Mouse (Mus musculus): ENCODE data around the gene Vhl. TPM values are rescaled to one million over a fixed set of nuclear protein-coding genes. Genes with fewer than 3 reads are reported as not detected.
A peak's percentile ranks its signal among the peaks of the same experiment; 100 is the strongest.

Gene Vhl
- polyA plus RNA-seq, 1 experiment from 2014 or later: 43.4 TPM

DNA sequence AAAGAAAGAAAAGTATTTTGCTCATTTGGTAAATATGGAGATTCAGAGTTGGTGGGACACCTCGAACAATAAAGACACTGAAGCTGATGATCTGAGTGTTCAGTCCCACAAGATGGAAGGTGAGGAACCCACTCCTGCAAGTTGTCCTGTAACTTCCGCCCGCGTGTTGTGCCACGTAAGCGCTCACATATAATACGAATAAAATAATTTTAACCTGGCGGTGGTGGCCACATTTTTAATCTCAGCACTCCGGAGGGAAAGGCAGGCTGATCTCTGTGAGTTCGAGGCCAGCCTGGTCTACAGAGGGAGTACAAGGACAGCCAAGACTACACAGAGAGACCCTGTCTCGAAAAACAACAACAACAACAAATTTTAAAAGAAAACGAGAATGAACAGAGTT, 19.8 kb upstream of the Vhl start:
- H3K9me3 ChIP-seq (replicated peaks): no peaks in the 10 kb centered on the region
- 0 out of 2 replicates have a peak, but pooled peaks cover 5% of the 10 kb centered on the region for H3K36me3 ChIP-seq
- H3K27me3 ChIP-seq: no peaks in the 10 kb centered on the region
- H3K4me2 ChIP-seq (replicated peaks): peak overlapping the region; percentile 61
- no peak for ATAC-seq (ENCODE audit: insufficient number of reproducible peaks, low FRiP score, low TSS enrichment, low read depth)
- peak overlapping the region; percentile 87; the same call in 1 of the 2 replicates for H3K9ac ChIP-seq
- peak overlapping the region; percentile 71; the same call in 1 of the 2 replicates for H3K27ac ChIP-seq (replicated peaks)
- peak overlapping the region; percentile 93 for H3K4me3 ChIP-seq (replicated peaks)
- H3K4me1 ChIP-seq: peaks cover 17% of the 10 kb centered on the region
- 47% methylated on average over 12 of the region's 12 CpGs for WGBS

DNA sequence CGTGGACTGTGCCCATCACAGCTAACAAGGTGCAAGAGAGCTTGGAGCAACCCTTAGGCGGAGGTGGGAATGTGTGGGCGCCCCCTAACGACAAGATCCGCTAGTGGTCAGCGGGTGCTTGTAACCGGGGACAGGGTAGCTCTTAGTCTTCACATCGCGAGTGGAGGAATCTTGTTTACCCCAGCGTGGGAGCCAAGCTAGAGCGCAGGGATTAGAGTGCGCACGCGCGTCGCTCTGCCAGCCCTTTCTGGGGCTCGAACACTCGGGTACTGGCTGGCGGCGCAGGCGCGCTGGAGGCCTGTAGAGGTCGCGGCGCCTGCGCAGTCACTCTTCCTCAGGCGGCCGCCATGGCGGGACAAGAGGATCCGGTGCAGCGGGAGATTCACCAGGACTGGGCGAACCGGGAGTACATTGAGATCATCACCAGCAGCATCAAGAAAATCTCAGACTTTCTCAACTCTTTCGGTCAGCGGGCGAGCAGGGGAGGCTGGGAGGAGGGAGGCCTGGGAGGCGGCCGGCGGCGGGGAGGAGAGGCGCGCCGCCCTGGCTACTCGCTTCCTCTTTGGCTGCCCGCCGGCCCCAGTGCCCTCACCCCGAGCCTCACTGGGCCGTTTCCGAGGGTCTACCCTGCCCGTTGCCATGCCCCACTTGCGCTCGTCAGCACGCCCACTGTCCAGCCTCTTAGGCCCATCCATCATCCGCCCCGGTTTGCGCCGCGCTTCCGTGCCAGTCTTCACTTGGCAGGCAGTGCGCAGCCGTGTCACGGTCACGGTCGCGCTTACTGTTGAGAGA, 19.1 kb upstream of the Vhl start, which contains the start of gene Brk1:
TSS of gene Brk1 (plus strand) at position 341 of the 792 bp plus-strand sequence.
- no peaks in the 10 kb centered on the region for H3K27me3 ChIP-seq
- under 1% methylated on average over 63 of the region's 65 CpGs for WGBS
- 0 out of 2 replicates have a peak, but pooled peaks cover 5% of the 10 kb centered on the region for H3K36me3 ChIP-seq
- H3K27ac ChIP-seq (replicated peaks): peak within 1 kb of the TSS; percentile 85; the same call in 1 of the 2 replicates
- H3K4me1 ChIP-seq: peaks cover 17% of the 10 kb centered on the region
- H3K4me2 ChIP-seq (replicated peaks): peak within 1 kb of the TSS; percentile 61
- H3K9ac ChIP-seq: peak within 1 kb of the TSS; percentile 87
- H3K9me3 ChIP-seq (replicated peaks): no peaks in the 10 kb centered on the region
- peak within 1 kb of the TSS; percentile 93 for H3K4me3 ChIP-seq (replicated peaks)
- ATAC-seq (ENCODE audit: insufficient number of reproducible peaks, low FRiP score, low TSS enrichment, low read depth): peak; percentile 89

DNA sequence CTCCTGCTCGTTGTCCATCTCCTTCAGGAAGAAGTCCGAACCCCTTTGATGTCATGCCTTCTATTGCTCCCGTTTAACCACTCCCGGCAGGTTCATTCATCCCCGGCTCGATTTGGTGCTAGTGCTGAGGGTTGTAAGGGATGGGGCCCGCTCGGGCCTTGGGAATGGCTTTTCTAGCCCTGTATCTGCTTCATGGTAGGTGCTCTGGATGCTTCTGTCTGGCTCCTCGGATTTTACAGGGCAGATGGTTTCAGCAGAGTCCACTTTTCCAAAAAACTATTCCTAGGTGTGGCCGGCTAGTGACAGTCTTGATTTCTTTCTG, 18.6 kb upstream of the Vhl start:
- H3K4me2 ChIP-seq (replicated peaks): peak overlapping the region; percentile 61
- H3K9ac ChIP-seq: peak overlapping the region; percentile 87
- peaks cover 17% of the 10 kb centered on the region for H3K4me1 ChIP-seq
- 0 out of 2 replicates have a peak, but pooled peaks cover 6% of the 10 kb centered on the region for H3K36me3 ChIP-seq
- H3K4me3 ChIP-seq (replicated peaks): peak overlapping the region; percentile 93
- peak; percentile 3; the same call in 1 of the 2 replicates for ATAC-seq (ENCODE audit: insufficient number of reproducible peaks, low FRiP score, low TSS enrichment, low read depth)
- H3K27ac ChIP-seq (replicated peaks): peak overlapping the region; percentile 85; the same call in 1 of the 2 replicates
- WGBS: 5% methylated on average over 10 of the region's 10 CpGs
- H3K9me3 ChIP-seq (replicated peaks): no peaks in the 10 kb centered on the region
- H3K27me3 ChIP-seq: no peaks in the 10 kb centered on the region

DNA sequence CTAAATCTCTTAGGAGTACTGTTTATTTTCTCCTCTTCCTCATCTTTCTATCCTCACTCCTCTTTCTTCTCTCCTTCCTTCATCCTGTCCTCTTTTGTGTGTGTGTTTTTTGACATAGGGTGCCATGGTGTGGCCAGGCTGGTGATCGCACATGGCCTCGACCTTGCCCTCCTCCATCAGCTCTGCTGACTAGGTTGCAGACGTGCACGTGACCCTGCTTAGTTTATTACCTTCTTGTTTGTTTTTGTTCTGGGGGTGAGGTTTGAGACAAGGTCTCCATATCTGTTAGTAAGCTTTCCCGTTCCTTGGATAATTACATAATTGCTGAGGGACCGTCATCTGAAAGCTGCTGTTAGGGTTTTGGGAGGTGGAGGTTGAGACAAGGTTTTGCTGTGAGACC, 14.9 kb upstream of the Vhl start:
- 66% methylated on average over 6 of the region's 6 CpGs for WGBS
- Histone ChIP-seq H3K36me3 (peaks cover 22% of the 10 kb centered on the region), H3K9ac (no peak overlapping the region), H3K4me1 (peaks cover 17% of the 10 kb centered on the region), H3K9me3 (replicated peaks) (no peaks in the 10 kb centered on the region), H3K4me3 (replicated peaks) (no peak overlapping the region), H3K27ac (replicated peaks) (no peak overlapping the region), H3K4me2 (replicated peaks) (no peak overlapping the region), H3K27me3 (no peaks in the 10 kb centered on the region)
- no peak for ATAC-seq (ENCODE audit: insufficient number of reproducible peaks, low FRiP score, low TSS enrichment, low read depth)

DNA sequence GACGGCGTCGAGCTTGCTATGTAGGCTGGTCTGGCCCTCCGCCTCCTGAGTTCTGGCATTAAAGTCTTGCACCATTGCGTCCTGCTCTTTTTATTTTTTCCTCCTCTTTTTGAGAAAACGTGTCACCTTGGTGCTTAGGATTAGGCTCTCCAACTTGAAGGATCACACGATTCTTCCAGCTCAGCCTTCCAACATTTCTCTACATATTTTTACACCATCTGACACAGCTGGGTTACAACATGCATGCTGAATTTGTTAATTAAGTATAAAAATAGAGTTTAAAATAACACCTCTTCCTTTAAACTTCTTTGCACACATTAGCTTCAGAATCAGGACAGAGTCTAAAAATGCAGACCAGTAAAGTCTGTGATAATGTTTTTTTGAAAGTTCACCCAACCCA, 14.5 kb upstream of the Vhl start:
- Histone ChIP-seq H3K4me3 (replicated peaks) (no peak overlapping the region), H3K27ac (replicated peaks) (no peak overlapping the region), H3K4me2 (replicated peaks) (no peak overlapping the region), H3K9ac (no peak overlapping the region), H3K27me3 (no peaks in the 10 kb centered on the region), H3K4me1 (peaks cover 17% of the 10 kb centered on the region), H3K9me3 (replicated peaks) (no peaks in the 10 kb centered on the region), H3K36me3 (peaks cover 26% of the 10 kb centered on the region)
- ATAC-seq (ENCODE audit: insufficient number of reproducible peaks, low FRiP score, low TSS enrichment, low read depth): no peak
- 84% methylated on average over 7 of the region's 7 CpGs for WGBS

DNA sequence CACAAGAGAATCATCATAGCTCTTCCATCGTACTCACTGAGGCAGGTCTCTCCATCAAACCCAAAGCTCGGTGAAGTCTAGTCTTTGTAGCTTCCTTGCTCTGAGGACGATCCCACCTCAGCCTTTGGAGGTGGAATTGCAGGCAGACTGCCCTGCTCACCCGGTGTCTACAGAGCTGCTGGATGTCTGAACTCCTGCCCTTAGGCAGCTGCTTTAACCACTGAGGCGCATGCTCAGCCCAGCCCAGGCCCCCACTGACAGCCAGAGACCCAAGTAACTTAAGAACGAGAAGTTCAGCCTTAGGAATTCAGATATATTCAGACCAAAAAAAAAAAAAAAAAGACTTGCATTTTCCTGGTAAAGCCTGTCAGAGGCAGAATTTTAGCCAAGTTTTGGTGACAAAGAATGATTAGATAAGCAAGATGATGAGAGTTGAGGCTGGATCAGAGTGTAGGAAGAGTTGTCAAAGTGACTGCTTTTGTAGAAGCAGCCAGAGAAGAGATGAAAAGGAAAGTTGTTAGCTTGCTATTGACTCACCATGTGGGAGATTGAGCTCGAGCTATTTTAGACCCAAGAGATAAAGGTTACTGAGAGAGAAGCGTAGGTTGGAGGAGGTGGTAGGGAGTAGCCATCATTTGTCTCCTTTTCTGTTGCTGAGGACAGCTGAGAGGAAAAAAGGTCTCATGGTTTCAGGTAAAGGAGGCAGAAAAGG, 11.3 kb upstream of the Vhl start:
- no peaks in the 10 kb centered on the region for H3K9me3 ChIP-seq (replicated peaks)
- peaks cover 57% of the 10 kb centered on the region for H3K36me3 ChIP-seq

DNA sequence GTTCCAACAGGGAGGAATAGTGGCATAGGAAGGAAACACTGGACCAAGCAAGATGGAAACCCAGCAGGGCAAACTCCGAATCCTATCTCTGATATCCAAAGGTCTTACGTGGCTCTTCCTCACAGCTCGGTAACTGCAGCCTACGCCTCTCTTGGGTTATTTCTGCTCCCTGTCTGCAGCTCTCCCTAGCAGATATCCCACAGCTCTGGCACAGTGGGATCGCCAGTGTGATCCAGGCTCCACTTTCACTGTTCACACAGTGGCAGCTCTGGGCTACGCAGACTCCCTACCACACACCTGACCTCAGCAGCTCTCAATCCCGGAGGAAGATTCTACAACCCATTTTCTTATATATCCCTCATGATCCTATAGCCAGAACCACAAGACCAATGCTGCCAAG, 9.6 kb upstream of the Vhl start:
- Histone ChIP-seq H3K36me3 (peaks cover 67% of the 10 kb centered on the region), H3K27me3 (no peaks in the 10 kb centered on the region), H3K27ac (replicated peaks) (no peak overlapping the region), H3K9me3 (replicated peaks) (no peaks in the 10 kb centered on the region), H3K4me1 (no peaks in the 10 kb centered on the region), H3K9ac (no peak overlapping the region), H3K4me2 (replicated peaks) (no peak overlapping the region), H3K4me3 (replicated peaks) (no peak overlapping the region)
- 96% methylated on average over 7 of the region's 7 CpGs for WGBS
- no peak for ATAC-seq (ENCODE audit: insufficient number of reproducible peaks, low FRiP score, low TSS enrichment, low read depth)

More for the DNA sequence above, 11.3 kb upstream of the Vhl start:
- H3K9ac ChIP-seq: no peak overlapping the region
- ATAC-seq (ENCODE audit: insufficient number of reproducible peaks, low FRiP score, low TSS enrichment, low read depth): no peak
- H3K27ac ChIP-seq (replicated peaks): no peak overlapping the region
- H3K4me1 ChIP-seq: no peaks in the 10 kb centered on the region
- H3K4me2 ChIP-seq (replicated peaks): no peak overlapping the region
- 74% methylated on average over 8 of the region's 8 CpGs for WGBS
- H3K4me3 ChIP-seq (replicated peaks): no peak overlapping the region
- H3K27me3 ChIP-seq: no peaks in the 10 kb centered on the region

DNA sequence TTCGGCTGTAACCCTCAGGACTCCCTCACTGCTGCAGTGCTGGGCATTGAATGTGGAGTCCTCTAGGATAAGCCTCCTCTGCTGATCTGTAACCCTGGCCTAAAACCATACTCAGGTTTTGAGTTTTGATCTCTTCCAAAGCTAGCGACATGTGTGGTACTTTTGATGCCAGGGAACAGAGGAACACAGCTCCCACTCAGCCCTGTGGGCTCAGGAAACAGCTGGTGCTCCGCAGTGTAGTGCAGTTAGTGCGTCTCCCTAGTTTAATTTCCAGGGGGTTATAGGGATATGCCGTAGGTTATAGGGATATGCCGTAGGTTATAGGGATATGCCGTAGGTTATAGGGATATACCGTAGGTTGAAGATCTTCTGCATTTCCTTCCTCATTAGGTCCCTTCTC, 8.8 kb upstream of the Vhl start:
- 94% methylated on average over 8 of the region's 8 CpGs for WGBS
- H3K27ac ChIP-seq (replicated peaks): no peak overlapping the region
- H3K4me1 ChIP-seq: no peaks in the 10 kb centered on the region
- H3K9ac ChIP-seq: no peak overlapping the region
- H3K27me3 ChIP-seq: no peaks in the 10 kb centered on the region
- peaks cover 67% of the 10 kb centered on the region for H3K36me3 ChIP-seq
- no peak overlapping the region for H3K4me2 ChIP-seq (replicated peaks)
- no peak overlapping the region for H3K4me3 ChIP-seq (replicated peaks)
- ATAC-seq (ENCODE audit: insufficient number of reproducible peaks, low FRiP score, low TSS enrichment, low read depth): no peak
- H3K9me3 ChIP-seq (replicated peaks): no peaks in the 10 kb centered on the region

DNA sequence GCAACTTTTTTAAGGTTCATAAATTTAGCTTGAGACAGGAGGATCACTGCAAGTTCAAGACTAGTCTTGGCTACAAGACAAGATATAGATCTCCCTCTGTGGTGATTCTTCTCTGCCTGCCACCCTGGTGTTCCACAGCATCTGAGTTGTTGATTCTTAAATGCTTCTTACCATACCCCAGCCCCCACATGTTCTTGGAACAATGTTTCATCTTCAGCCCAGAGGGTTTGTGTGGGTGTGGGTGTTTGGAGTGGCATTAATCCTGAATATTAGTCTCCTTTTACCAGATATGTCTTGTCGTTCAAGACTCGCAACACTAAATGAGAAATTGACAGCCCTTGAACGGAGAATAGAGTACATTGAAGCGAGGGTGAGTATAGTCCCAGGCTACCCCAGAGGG, 8.3 kb upstream of the Vhl start:
- 89% methylated on average over 4 of the region's 4 CpGs for WGBS
- peaks cover 63% of the 10 kb centered on the region for H3K36me3 ChIP-seq
- no peak overlapping the region for H3K4me2 ChIP-seq (replicated peaks)
- H3K9me3 ChIP-seq (replicated peaks): no peaks in the 10 kb centered on the region
- no peak overlapping the region for H3K4me3 ChIP-seq (replicated peaks)
- H3K4me1 ChIP-seq: no peaks in the 10 kb centered on the region
- no peak overlapping the region for H3K9ac ChIP-seq
- no peak for ATAC-seq (ENCODE audit: insufficient number of reproducible peaks, low FRiP score, low TSS enrichment, low read depth)
- H3K27ac ChIP-seq (replicated peaks): no peak overlapping the region
- H3K27me3 ChIP-seq: no peaks in the 10 kb centered on the region

DNA sequence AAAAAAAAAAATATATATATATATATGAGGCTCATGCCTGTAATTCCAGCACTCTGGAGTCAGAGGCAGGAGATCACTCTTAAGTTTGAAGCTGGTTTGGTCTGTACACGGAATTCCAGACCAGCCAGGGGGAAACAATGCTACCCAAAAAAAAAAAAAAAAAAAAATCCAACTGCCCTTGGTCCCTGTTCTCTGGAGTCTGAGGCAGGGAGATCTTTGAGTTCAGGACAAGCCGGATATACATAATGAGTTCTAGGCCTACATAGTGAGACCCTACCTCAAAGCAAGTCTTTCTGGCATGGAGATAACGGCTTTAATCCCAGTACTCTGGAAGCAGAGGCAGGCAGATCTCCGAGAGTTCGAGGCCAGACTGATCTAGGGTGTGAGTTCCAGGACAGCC, 373 bp upstream of the Vhl start:
- Histone ChIP-seq H3K9ac (peak overlapping the region; percentile 56; the same call in 1 of the 2 replicates), H3K27me3 (no peaks in the 10 kb centered on the region), H3K9me3 (replicated peaks) (no peaks in the 10 kb centered on the region), H3K36me3 (peaks cover 18% of the 10 kb centered on the region), H3K4me2 (replicated peaks) (peak overlapping the region; percentile 65), H3K4me1 (peaks cover 18% of the 10 kb centered on the region), H3K4me3 (replicated peaks) (peak overlapping the region; percentile 83), H3K27ac (replicated peaks) (peak overlapping the region; percentile 93)
- no peak for ATAC-seq (ENCODE audit: insufficient number of reproducible peaks, low FRiP score, low TSS enrichment, low read depth)
- WGBS: 68% methylated on average over 5 of the region's 5 CpGs

DNA sequence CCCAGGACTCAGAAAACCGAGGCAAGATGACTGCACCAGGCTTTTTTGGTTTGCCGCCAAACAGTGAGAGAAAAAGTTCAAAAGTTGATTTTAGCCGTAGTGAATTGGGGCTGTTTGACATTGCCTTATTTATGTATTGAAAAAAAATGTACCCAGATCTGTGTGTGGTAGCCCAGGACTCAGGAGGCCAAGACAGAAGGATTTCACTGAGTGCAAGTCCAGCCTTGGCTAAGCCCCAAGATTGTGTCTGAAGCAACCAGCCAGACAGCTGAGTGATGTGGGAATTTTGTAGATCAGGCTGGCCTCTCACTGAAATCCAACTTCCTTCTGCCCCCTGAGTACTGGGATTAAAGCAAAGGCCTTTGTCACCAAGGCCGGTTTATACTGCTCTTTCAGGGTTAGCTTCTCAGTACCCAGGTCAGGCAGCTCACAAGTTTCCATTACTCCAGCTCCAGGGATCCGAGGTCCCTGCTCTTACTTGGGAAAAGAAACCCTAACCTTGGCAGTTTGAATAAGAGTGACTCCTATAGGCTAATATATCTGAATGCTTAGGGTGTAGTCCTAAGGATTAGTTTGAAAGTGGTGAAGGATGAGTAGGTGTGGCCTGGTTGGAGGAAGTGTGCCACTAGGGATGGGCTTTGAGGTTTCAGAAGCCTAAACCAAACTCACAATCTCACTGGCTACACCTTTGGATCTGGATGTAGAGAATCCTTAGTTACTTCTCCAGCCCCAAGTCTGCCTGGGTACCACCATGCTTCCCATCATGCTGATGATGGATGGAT, 1.4 kb downstream of the Vhl start:
- no peaks in the 10 kb centered on the region for H3K27me3 ChIP-seq
- H3K4me3 ChIP-seq (replicated peaks): peak overlapping the region; percentile 83
- H3K9me3 ChIP-seq (replicated peaks): no peaks in the 10 kb centered on the region
- ATAC-seq (ENCODE audit: insufficient number of reproducible peaks, low FRiP score, low TSS enrichment, low read depth): no peak
- whole genome bisulfite sequencing: 34% methylated on average over 5 of the region's 5 CpGs
- H3K4me2 ChIP-seq (replicated peaks): peak overlapping the region; percentile 65
- peaks cover 28% of the 10 kb centered on the region for H3K36me3 ChIP-seq
- peak overlapping the region; percentile 93; the same call in 1 of the 2 replicates for H3K27ac ChIP-seq (replicated peaks)
- peaks cover 18% of the 10 kb centered on the region for H3K4me1 ChIP-seq
- peak overlapping the region; percentile 56; the same call in 1 of the 2 replicates for H3K9ac ChIP-seq
